Mouse (Mus musculus): Measurements from ENCODE around the gene Ago3. TPM values are rescaled to one million over a fixed set of nuclear protein-coding genes. Genes with fewer than 3 reads are reported as not detected.

Ago3 gene
- polyA plus RNA-seq, 1 experiment, result 0.27 TPM

DNA sequence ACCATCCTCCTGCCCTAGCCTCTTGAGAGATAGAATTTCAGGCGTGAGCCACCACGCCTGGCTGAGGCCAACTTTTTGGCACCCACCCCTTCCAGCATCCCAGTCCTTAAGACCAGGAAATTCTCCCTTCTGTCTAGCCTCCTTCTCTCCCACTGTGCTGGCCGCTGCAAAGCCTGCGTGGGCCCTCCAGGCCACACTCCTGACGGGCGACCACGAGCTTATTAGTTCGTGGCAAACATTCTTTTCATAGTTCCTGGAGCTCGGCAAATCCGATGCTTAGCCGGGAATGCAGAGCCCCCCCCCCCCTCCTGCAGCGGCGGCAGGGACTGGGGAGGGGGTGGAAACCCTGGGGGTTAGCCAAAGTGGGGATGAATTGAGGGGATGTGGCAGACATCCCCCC is 138.2 kb downstream of the Ago3 start:
- TF ChIP-seq TAL1 (IDR thresholded peaks at IDR 0.05; ENCODE audit: low read length) (no peak), GATA1 (IDR thresholded peaks at IDR 0.05; ENCODE audit: low read length) (no peak)
- Histone ChIP-seq H3K27me3 (ENCODE audit: control insufficient read depth) (peaks cover 57% of the 10 kb centered on the region), H3K4me1 (ENCODE audit: control insufficient read depth) (peaks cover 3% of the 10 kb centered on the region), H3K36me3 (ENCODE audit: control insufficient read depth) (no peaks in the 10 kb centered on the region), H3K9me3 (ENCODE audit: control insufficient read depth, low read length) (no peaks in the 10 kb centered on the region; the same call in 1 of the 2 replicates), H3K4me3 (replicated peaks) (no peak overlapping the region)

DNA sequence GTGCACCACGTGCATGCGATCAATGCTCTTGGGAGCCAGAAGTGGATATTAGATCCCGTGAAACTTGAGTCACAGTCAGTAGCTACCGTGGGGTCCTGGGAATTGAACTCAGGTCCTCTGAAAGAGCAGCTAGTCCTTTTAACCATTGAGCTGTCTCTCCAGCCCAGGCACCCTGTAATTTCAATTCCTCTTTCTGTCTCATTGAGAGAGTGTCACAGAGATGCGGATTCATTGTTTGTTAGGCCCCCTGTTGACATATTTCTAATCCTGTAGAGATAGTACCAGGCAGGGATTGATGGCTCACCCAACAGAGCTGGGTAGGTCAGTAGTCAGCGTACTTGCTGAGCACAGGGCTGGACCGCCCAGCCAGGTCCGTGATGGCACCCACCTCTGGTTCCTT is 139.0 kb downstream of the Ago3 start:
- peaks cover 55% of the 10 kb centered on the region for H3K27me3 ChIP-seq (ENCODE audit: control insufficient read depth)
- H3K4me3 ChIP-seq (replicated peaks), result no peak overlapping the region
- H3K36me3 ChIP-seq (ENCODE audit: control insufficient read depth), result no peaks in the 10 kb centered on the region
- H3K9me3 ChIP-seq (ENCODE audit: control insufficient read depth, low read length), result peaks cover 3% of the 10 kb centered on the region; the same call in 1 of the 2 replicates
- TF ChIP-seq GATA1 (IDR thresholded peaks at IDR 0.05; ENCODE audit: low read length), result no peak
- TF ChIP-seq TAL1 (IDR thresholded peaks at IDR 0.05; ENCODE audit: low read length), result no peak
- peaks cover 3% of the 10 kb centered on the region for H3K4me1 ChIP-seq (ENCODE audit: control insufficient read depth)

DNA sequence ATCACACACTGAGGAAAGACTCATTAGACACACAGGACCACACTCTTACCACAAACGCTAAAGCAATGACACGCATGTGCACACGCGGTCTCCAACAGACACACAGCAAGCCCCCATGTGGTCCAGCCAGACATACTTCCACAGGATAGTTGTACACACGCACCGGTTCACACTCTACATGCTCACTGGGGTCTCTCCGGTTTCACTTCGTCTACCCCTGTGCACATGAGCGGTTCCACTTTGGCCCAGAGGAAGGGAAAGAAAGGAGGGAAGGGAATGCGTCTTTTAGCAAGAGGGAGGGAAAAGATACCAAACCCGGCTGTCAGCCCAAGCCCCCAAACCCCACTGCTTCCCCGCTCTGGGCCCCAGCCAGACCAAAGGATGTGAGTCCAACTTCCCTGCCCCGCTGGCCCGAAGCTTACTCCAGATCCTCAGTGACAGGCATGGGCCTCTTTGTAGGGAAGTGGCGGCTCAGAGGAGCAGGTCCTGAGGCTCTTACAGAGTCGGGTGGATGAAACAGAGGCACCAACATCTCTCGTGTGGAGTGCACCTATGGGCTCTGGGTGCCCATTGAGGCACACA is 141.2 kb downstream of the Ago3 start:
- Histone ChIP-seq H3K4me3 (replicated peaks) (no peak overlapping the region), H3K36me3 (ENCODE audit: control insufficient read depth) (no peaks in the 10 kb centered on the region), H3K27me3 (ENCODE audit: control insufficient read depth) (peaks cover 65% of the 10 kb centered on the region), H3K9me3 (ENCODE audit: control insufficient read depth, low read length) (peaks cover 3% of the 10 kb centered on the region; the same call in 1 of the 2 replicates), H3K4me1 (ENCODE audit: control insufficient read depth) (peaks cover 3% of the 10 kb centered on the region)
- TF ChIP-seq TAL1 (IDR thresholded peaks at IDR 0.05; ENCODE audit: low read length) (no peak), GATA1 (IDR thresholded peaks at IDR 0.05; ENCODE audit: low read length) (no peak)

DNA sequence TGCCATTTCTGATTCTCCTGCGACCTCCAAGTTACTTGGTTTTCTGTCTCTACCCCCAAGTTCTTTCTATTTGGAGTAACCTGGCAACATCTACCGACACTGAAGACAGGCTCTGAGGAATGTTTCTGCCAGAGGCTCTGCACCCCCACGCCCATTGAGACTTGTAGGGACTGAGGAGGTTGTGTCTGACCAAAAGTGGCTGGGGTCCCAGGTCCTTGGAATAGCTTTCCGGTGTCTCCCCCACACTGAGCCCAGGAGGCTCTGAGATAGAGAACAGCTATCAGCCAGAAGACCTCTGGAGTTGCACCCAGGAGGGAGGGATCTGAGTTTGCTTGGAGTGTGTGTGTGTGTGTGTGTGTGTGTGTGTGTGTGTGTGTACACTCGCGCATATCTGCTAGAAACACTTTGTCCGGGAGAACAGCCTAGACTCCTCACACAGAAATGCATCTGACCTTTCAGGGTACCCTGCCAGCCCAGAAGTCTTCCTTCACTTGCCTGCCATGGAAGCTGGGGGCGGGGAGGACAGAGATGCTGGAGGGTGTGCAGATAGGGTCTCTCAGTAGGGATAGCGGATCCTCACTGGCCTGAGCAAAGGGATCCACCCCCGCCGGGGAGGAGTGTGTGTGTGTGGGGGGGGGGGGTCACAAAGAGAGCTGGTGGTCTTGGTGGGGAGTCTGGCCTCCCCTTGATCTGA is 141.9 kb downstream of the Ago3 start:
- H3K27me3 ChIP-seq (ENCODE audit: control insufficient read depth), result peaks cover 65% of the 10 kb centered on the region

DNA sequence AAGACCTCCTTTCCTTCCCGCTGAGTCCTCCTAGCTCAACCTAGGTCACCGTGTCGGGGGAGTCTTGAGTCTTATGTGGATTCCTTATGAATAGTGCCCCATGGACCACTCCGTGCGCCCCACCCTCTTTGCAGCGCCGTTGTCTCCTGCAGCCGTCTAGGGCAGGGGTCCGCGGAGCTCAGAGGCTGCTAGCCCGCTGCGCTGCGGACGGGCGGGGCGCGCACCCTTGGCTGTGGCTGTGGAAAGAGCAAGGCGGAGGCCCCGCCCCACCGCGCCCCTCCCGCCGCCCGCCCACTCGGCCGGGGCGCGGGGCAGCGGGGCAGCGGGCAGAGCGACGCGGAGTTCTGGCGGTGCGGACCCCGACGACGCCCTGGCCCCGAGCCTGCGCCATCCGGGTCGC is 142.9 kb downstream of the Ago3 start, which contains the start of gene Col8a2:
Gene Col8a2, plus strand, starts transcription at position 302 of the 400 bp plus-strand sequence.
- peaks cover 65% of the 10 kb centered on the region for H3K27me3 ChIP-seq (ENCODE audit: control insufficient read depth)
- peaks cover 3% of the 10 kb centered on the region; the same call in 1 of the 2 replicates for H3K9me3 ChIP-seq (ENCODE audit: control insufficient read depth, low read length)
- H3K4me3 ChIP-seq (replicated peaks), result no peak within 1 kb of the TSS
- peaks cover 3% of the 10 kb centered on the region for H3K4me1 ChIP-seq (ENCODE audit: control insufficient read depth)
- no peaks in the 10 kb centered on the region for H3K36me3 ChIP-seq (ENCODE audit: control insufficient read depth)
- no peak for TF ChIP-seq TAL1 (IDR thresholded peaks at IDR 0.05; ENCODE audit: low read length)
- no peak for TF ChIP-seq GATA1 (IDR thresholded peaks at IDR 0.05; ENCODE audit: low read length)

More for the DNA sequence above, 141.9 kb downstream of the Ago3 start:
- Histone ChIP-seq H3K4me3 (replicated peaks) (no peak overlapping the region), H3K9me3 (ENCODE audit: control insufficient read depth, low read length) (peaks cover 3% of the 10 kb centered on the region; the same call in 1 of the 2 replicates), H3K36me3 (ENCODE audit: control insufficient read depth) (no peaks in the 10 kb centered on the region), H3K4me1 (ENCODE audit: control insufficient read depth) (peaks cover 3% of the 10 kb centered on the region)
- TF ChIP-seq GATA1 (IDR thresholded peaks at IDR 0.05; ENCODE audit: low read length) (no peak), TAL1 (IDR thresholded peaks at IDR 0.05; ENCODE audit: low read length) (no peak)

DNA sequence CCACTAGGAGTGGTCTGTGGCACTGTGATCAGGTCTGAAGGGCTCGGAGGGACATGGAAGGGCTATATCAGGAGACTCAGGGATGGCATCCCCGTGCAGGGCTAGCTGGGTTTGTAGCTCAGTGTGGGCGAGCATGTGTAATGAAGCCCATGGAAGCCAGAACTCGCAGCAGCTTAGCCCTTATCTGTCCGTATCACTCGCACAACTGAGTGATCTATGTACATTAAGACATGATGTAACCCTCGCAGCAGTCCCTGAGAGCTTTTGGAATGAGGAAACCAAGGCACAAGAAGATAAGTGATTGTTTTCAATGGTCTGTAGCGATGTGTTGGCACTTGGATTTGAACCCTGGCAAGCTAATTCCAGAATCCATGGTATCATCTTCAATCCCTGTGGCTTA is 145.8 kb downstream of the Ago3 start:
- peaks cover 3% of the 10 kb centered on the region for H3K4me1 ChIP-seq (ENCODE audit: control insufficient read depth)
- peaks cover 46% of the 10 kb centered on the region for H3K27me3 ChIP-seq (ENCODE audit: control insufficient read depth)
- H3K9me3 ChIP-seq (ENCODE audit: control insufficient read depth, low read length), result peaks cover 3% of the 10 kb centered on the region; the same call in 1 of the 2 replicates
- H3K36me3 ChIP-seq (ENCODE audit: control insufficient read depth), result no peaks in the 10 kb centered on the region
- H3K4me3 ChIP-seq (replicated peaks), result no peak overlapping the region
- TF ChIP-seq TAL1 (IDR thresholded peaks at IDR 0.05; ENCODE audit: low read length), result no peak
- TF ChIP-seq GATA1 (IDR thresholded peaks at IDR 0.05; ENCODE audit: low read length), result no peak

DNA sequence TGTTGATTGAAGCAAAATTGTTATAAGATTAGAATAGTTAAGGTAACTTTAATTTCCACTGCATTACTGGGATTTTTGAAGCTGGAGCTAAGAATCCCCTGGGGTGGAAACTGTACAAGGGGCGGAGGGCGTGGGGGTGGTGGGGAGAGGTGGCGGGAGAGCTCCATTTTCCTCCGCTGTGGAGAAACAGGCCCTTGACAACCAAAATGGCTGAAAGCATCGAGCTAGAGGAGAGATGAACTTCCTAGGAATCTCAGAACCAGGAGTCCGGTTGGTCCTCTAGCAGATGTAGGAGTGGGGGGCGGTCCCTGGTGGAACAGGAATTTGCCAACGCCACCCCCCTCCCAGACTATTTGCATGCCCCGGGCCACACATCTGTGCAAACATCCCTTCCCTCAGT is 147.7 kb downstream of the Ago3 start:
- H3K36me3 ChIP-seq (ENCODE audit: control insufficient read depth), result no peaks in the 10 kb centered on the region
- peaks cover 3% of the 10 kb centered on the region; the same call in 1 of the 2 replicates for H3K9me3 ChIP-seq (ENCODE audit: control insufficient read depth, low read length)
- H3K27me3 ChIP-seq (ENCODE audit: control insufficient read depth), result peaks cover 27% of the 10 kb centered on the region
- H3K4me3 ChIP-seq (replicated peaks), result no peak overlapping the region
- no peak for TF ChIP-seq TAL1 (IDR thresholded peaks at IDR 0.05; ENCODE audit: low read length)
- TF ChIP-seq GATA1 (IDR thresholded peaks at IDR 0.05; ENCODE audit: low read length), result no peak
- H3K4me1 ChIP-seq (ENCODE audit: control insufficient read depth), result peaks cover 5% of the 10 kb centered on the region

Other genes starting within 250 kb of the Ago3 start
- gene Thrap3, start 226.8 kb downstream of the Ago3 start, polyA plus RNA-seq (2012), result 12.8 and 15.5 TPM in 2 replicates
- 2.5 and 2.9 TPM in 2 replicates for gene Map7d1, start 173.2 kb downstream of the Ago3 start, polyA plus RNA-seq (2012)
- gene Trappc3, start 167.2 kb downstream of the Ago3 start, polyA plus RNA-seq (2012), result 1.3 and 2.0 TPM in 2 replicates
- not detected in 2 replicates for gene Col8a2, start 142.8 kb downstream of the Ago3 start, polyA plus RNA-seq (2012)
- gene Adprhl2, start 107.9 kb downstream of the Ago3 start, polyA plus RNA-seq (2012), result 2.0 and 2.1 TPM in 2 replicates
- not detected in 2 replicates for gene Tekt2, start 103.9 kb downstream of the Ago3 start, polyA plus RNA-seq (2012)
- gene Ago1, start 39.0 kb upstream of the Ago3 start, polyA plus RNA-seq (2012), result 0.05 and 0.09 TPM in 2 replicates
- gene Ago4, start 103.9 kb upstream of the Ago3 start, polyA plus RNA-seq (2012), result not detected in 2 replicates
- gene Clspn, start 127.4 kb upstream of the Ago3 start, polyA plus RNA-seq (2012), result 0.95 and 0.96 TPM in 2 replicates
- gene 5730409E04Rik, start 180.3 kb upstream of the Ago3 start, polyA plus RNA-seq (2012), result not detected in 2 replicates
- 7.7 and 11.1 TPM in 2 replicates for gene Psmb2, start 248.1 kb upstream of the Ago3 start, polyA plus RNA-seq (2012)